ENCODE assay signal across 9 mouse cellular contexts in the genomic region with DNA sequence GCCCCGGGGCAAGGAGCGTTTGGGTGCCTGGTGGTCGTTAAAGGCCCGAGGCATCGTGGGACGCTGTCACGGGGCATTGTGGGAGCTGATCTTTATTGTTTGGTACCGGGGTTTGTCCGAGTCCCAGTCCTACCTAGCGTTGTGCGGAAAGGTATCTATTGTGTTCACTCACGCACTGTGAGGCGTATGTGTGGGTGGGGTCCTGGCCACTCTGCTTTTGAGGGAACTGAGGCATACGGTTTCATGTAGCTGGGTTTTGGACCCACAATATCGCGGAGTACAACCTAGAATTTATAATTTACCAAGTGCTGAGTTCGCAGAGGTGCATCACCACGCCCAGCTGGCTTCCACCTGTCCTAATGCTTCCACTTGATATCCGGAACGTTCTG. TPM values are rescaled to one million over a fixed set of nuclear protein-coding genes. Genes with fewer than 3 reads are reported as not detected.
A peak's percentile ranks its signal among the peaks of the same experiment; 100 is the strongest.
DNase-seq lines count a peak whose midpoint lies in the region; ATAC-seq and TF ChIP-seq lines count a peak whose summit lies in the region.
"Had no signal": no experiment of that assay in that cellular context is flagged by ENCODE, and none has a peak within 500 bp of the region (broad histone marks: within the 10 kb centered on the region; RNA-seq: fewer than 3 reads in every experiment).

No protein-coding gene starts in this region.

- WGBS in heart, embryonic 13.5 days, result 2% methylated on average over 20 of the region's 20 CpGs
- WGBS in hindbrain, embryonic 10.5 days, result 2% methylated on average over 20 of the region's 20 CpGs
- WGBS in macrophage (ENCODE audit: missing documents), result 5% methylated on average over 20 of the region's 20 CpGs

- H3K4me3 ChIP-seq in heart, embryonic 13.5 days, result peak overlapping the region; percentile 76
- peak overlapping the region; percentile 74 to 86 for H3K4me3 ChIP-seq in MEL (ENCODE audit: control insufficient read depth in 1 of 2, insufficient read depth in 1 of 2, low read depth in 2 of 2, low read length in 2 of 2)
- peak overlapping the region; percentile 77 for H3K4me3 ChIP-seq in hindbrain, embryonic 10.5 days
- peak overlapping the region; percentile 58 for H3K4me3 ChIP-seq in macrophage (ENCODE audit: inconsistent target)

- peak overlapping the region; percentile 88 for H3K4me2 ChIP-seq in heart, embryonic 13.5 days

- peaks cover 11% of the 10 kb centered on the region for H3K79me2 ChIP-seq in MEL (ENCODE audit: control insufficient read depth, insufficient read depth, low read length, poor library complexity)
- H3K79me2 ChIP-seq in macrophage (ENCODE audit: inconsistent target), result no peaks in the 10 kb centered on the region

- H3K9me3 ChIP-seq in heart, embryonic 13.5 days, result no peaks in the 10 kb centered on the region
- H3K9me3 ChIP-seq in MEL (replicated peaks; ENCODE audit: insufficient read depth, low read length), result no peaks in the 10 kb centered on the region
- H3K9me3 ChIP-seq in hindbrain, embryonic 10.5 days, result no peaks in the 10 kb centered on the region

- TF ChIP-seq CTCF in MEL (IDR thresholded peaks at IDR 0.05 in 2 of 3, conservative IDR thresholded peaks at IDR 0.05 in 1 of 3; ENCODE audit: control insufficient read depth in 1 of 3, insufficient read depth in 1 of 3, low read depth in 2 of 3, low read length in 3 of 3, poor library complexity in 1 of 3, severe bottlenecking in 1 of 3), result no peak

- TF ChIP-seq RAD21 in MEL (IDR thresholded peaks at IDR 0.05; ENCODE audit: low read depth, low read length), result no peak

- H3K9ac ChIP-seq in heart, embryonic 13.5 days, result peak overlapping the region; percentile 95
- H3K9ac ChIP-seq in MEL (ENCODE audit: control insufficient read depth, low read depth, low read length, poor library complexity, severe bottlenecking), result peak overlapping the region; percentile 80

- intact Hi-C loops in heart, postnatal 25 days (cut with DNase I), result loop anchor here (2.0 kb wide), 1 partner anchor 23 kb away; a partner anchor contains a TSS

- H3K36me3 ChIP-seq in heart, embryonic 13.5 days, result peaks cover 3% of the 10 kb centered on the region
- peaks cover 0 to 9% of the 10 kb centered on the region in 2 experiments; a peak in 2 of 4 replicates for H3K36me3 ChIP-seq in MEL (ENCODE audit: control insufficient read depth in 1 of 2, insufficient read depth in 2 of 2, low read length in 2 of 2)
- peaks cover 36% of the 10 kb centered on the region for H3K36me3 ChIP-seq in hindbrain, embryonic 10.5 days
- H3K36me3 ChIP-seq in macrophage (ENCODE audit: inconsistent target), result no peaks in the 10 kb centered on the region

- no peak for TF ChIP-seq EP300 in MEL (IDR thresholded peaks at IDR 0.05; ENCODE audit: low read depth in 1 of 2, low read length in 2 of 2)

- DNase-seq in heart, postnatal 25 days (ENCODE audit: low spot score), result no peak
- no peak for DNase-seq in MEL (ENCODE audit: low read depth, low spot score)
- no peak for DNase-seq in hindbrain, embryonic 10.5 days (ENCODE audit: low spot score)
- DNase-seq in urinary bladder, adult 18-20 months (ENCODE audit: low spot score in 2 of 2), result no peak
- no peak for DNase-seq in spleen, postnatal 14 days (ENCODE audit: low spot score in 2 of 2)
- DNase-seq in adrenal gland, adult 8-10 months, result no peak

- H3K4me1 ChIP-seq in heart, embryonic 13.5 days, result peaks cover 37% of the 10 kb centered on the region
- peaks cover 2 to 13% of the 10 kb centered on the region in 2 experiments; a peak in 3 of 4 replicates for H3K4me1 ChIP-seq in MEL (ENCODE audit: control insufficient read depth in 1 of 2, insufficient read depth in 2 of 2, low read length in 2 of 2)
- H3K4me1 ChIP-seq in hindbrain, embryonic 10.5 days (replicated peaks), result peaks cover 49% of the 10 kb centered on the region

- peak overlapping the region; percentile 99 for H3K27ac ChIP-seq in heart, embryonic 13.5 days (replicated peaks)
- peak overlapping the region; percentile 72 for H3K27ac ChIP-seq in MEL (ENCODE audit: control insufficient read depth, low read depth, low read length)
- H3K27ac ChIP-seq in hindbrain, embryonic 10.5 days, result peak overlapping the region; percentile 100
- no peak overlapping the region for H3K27ac ChIP-seq in macrophage

- TF ChIP-seq POLR2A in MEL (IDR thresholded peaks at IDR 0.05; ENCODE audit: control insufficient read depth in 1 of 2, insufficient read depth in 1 of 2, low read depth in 1 of 2, low read length in 2 of 2, poor library complexity in 1 of 2), result 0 out of 4 replicates have a peak, but pooled peaks of 1 of the 2 experiments have one; percentile 8

- peaks cover 17% of the 10 kb centered on the region for H3K27me3 ChIP-seq in heart, embryonic 13.5 days (replicated peaks)
- H3K27me3 ChIP-seq in MEL (ENCODE audit: control insufficient read depth in 1 of 2, insufficient read depth in 2 of 2, low read length in 2 of 2), result no peaks in the 10 kb centered on the region
- peaks cover 7% of the 10 kb centered on the region; the same call in 1 of the 2 replicates for H3K27me3 ChIP-seq in hindbrain, embryonic 10.5 days (ENCODE audit: insufficient read depth, poor library complexity, severe bottlenecking)

- ATAC-seq in heart, embryonic 13.5 days (ENCODE audit: extremely low read depth, insufficient number of reproducible peaks, low FRiP score, low TSS enrichment), result no peak

RNA-seq across cellular contexts. Expression of a gene that starts 0.9 kb away (rescaled TPM):
- 32.9 and 36.7 TPM in 2 replicates for polyA plus RNA-seq in heart, embryonic 13.5 days (2015; fragmentation: Nextera tagmentation; extraction: Ambion mirVana)
- 10 to 100 TPM; 15.1 to 15.6 TPM for total RNA-seq in heart, postnatal 25 days (2021)
- total RNA-seq in MEL (2012; rRNA removed), result 10.3 and 12.4 TPM in 2 replicates
- polyA plus RNA-seq in MEL (2012; ENCODE audit: insufficient read depth in 1 of 2, insufficient read length in 2 of 2, low read depth in 1 of 2, low replicate concordance in 2 of 2, missing spikeins in 1 of 2), result 10 to 100 TPM in 1 of 2 experiments, not detected in 1; 16.4 TPM
- polyA plus RNA-seq in hindbrain, embryonic 10.5 days (2016; fragmentation: Nextera tagmentation; extraction: Ambion mirVana), result 109 and 150 TPM in 2 replicates
- total RNA-seq in macrophage (2018; cell fraction: chromatin; rRNA removed), result 1 to 10 TPM in 1 of 26 experiments, not detected in 25; 1.2 TPM
- 1 to 10 TPM in 14 of 26 experiments, under 1 TPM in 12; 0.43 to 1.7 (median 1.1) TPM for total RNA-seq in macrophage (2018; cell fraction: cytosol; rRNA removed)
- total RNA-seq in macrophage (2018; cell fraction: nucleus; rRNA removed), result 1 to 10 TPM in 5 of 26 experiments, under 1 TPM in 7, not detected in 14; 0.40 to 2.2 (median 0.87) TPM
- 0.60 to 3.0 TPM (median 0.77 TPM) in 3 replicates for polyA plus RNA-seq in macrophage (2018)
- total RNA-seq in adrenal gland, adult 8-10 months (2022), result 1 to 10 TPM; 4.9 to 7.3 (median 5.6) TPM

RNA-seq across cellular contexts. Expression of a gene that starts 4.5 kb away (rescaled TPM):
- 0.17 and 0.18 TPM in 2 replicates for polyA plus RNA-seq in heart, embryonic 13.5 days (2015; fragmentation: Nextera tagmentation; extraction: Ambion mirVana)
- not detected for total RNA-seq in heart, postnatal 25 days (2021)
- total RNA-seq in MEL (2012; rRNA removed), result not detected in 2 replicates
- polyA plus RNA-seq in MEL (2012; ENCODE audit: insufficient read depth in 1 of 2, insufficient read length in 2 of 2, low read depth in 1 of 2, low replicate concordance in 2 of 2, missing spikeins in 1 of 2), result under 1 TPM in 1 of 2 experiments, not detected in 1; 0.13 TPM
- 1.1 TPM in 2 replicates for polyA plus RNA-seq in hindbrain, embryonic 10.5 days (2016; fragmentation: Nextera tagmentation; extraction: Ambion mirVana)
- total RNA-seq in macrophage (2018; cell fraction: chromatin; rRNA removed), result not detected
- total RNA-seq in macrophage (2018; cell fraction: cytosol; rRNA removed), result not detected
- not detected for total RNA-seq in macrophage (2018; cell fraction: nucleus; rRNA removed)
- polyA plus RNA-seq in macrophage (2018), result not detected in 3 replicates
- not detected for total RNA-seq in adrenal gland, adult 8-10 months (2022)
- total RNA-seq: layer of hippocampus, postnatal 14 days had no signal

RNA-seq across cellular contexts. Expression of a gene that starts 22.8 kb away (rescaled TPM):
- polyA plus RNA-seq in heart, embryonic 13.5 days (2015; fragmentation: Nextera tagmentation; extraction: Ambion mirVana), result 4.6 and 5.6 TPM in 2 replicates
- 10 to 100 TPM; 15.7 to 18.2 TPM for total RNA-seq in heart, postnatal 25 days (2021)
- 3.6 and 4.7 TPM in 2 replicates for total RNA-seq in MEL (2012; rRNA removed)
- polyA plus RNA-seq in MEL (2012; ENCODE audit: insufficient read depth in 1 of 2, insufficient read length in 2 of 2, low read depth in 1 of 2, low replicate concordance in 2 of 2, missing spikeins in 1 of 2) (1 to 10 TPM in 1 of 2 experiments, not detected in 1; 5.8 TPM), macrophage (2018) (6.1 to 11.9 TPM (median 11.5 TPM) in 3 replicates)
- 10.7 and 14.9 TPM in 2 replicates for polyA plus RNA-seq in hindbrain, embryonic 10.5 days (2016; fragmentation: Nextera tagmentation; extraction: Ambion mirVana)
- 10 to 100 TPM in 25 of 26 experiments, 1 to 10 TPM in 1; 9.0 to 73.6 (median 20.9) TPM for total RNA-seq in macrophage (2018; cell fraction: chromatin; rRNA removed)
- total RNA-seq in macrophage (2018; cell fraction: cytosol; rRNA removed), result 10 to 100 TPM in 24 of 26 experiments, 1 to 10 TPM in 2; 9.6 to 32.9 (median 16.6) TPM
- 10 to 100 TPM; 12.8 to 62.2 (median 27.3) TPM for total RNA-seq in macrophage (2018; cell fraction: nucleus; rRNA removed)
- 10 to 100 TPM; 26.7 to 30.9 (median 27.8) TPM for total RNA-seq in adrenal gland, adult 8-10 months (2022)

RNA-seq across cellular contexts. Expression of a gene that starts 25.9 kb away (rescaled TPM):
- polyA plus RNA-seq in heart, embryonic 13.5 days (2015; fragmentation: Nextera tagmentation; extraction: Ambion mirVana), result 0.60 and 0.80 TPM in 2 replicates
- 10 to 100 TPM; 13.1 to 13.9 TPM for total RNA-seq in heart, postnatal 25 days (2021)
- total RNA-seq in MEL (2012; rRNA removed), result 0.12 and 0.16 TPM in 2 replicates
- under 1 TPM in 1 of 2 experiments, not detected in 1; 0.38 TPM for polyA plus RNA-seq in MEL (2012; ENCODE audit: insufficient read depth in 1 of 2, insufficient read length in 2 of 2, low read depth in 1 of 2, low replicate concordance in 2 of 2, missing spikeins in 1 of 2)
- 12.1 and 38.6 TPM in 2 replicates for polyA plus RNA-seq in hindbrain, embryonic 10.5 days (2016; fragmentation: Nextera tagmentation; extraction: Ambion mirVana)
- under 1 TPM in 1 of 26 experiments, not detected in 25; 0.66 TPM for total RNA-seq in macrophage (2018; cell fraction: chromatin; rRNA removed)
- under 1 TPM in 5 of 26 experiments, not detected in 21; 0.05 to 0.43 (median 0.12) TPM for total RNA-seq in macrophage (2018; cell fraction: cytosol; rRNA removed)
- total RNA-seq in macrophage (2018; cell fraction: nucleus; rRNA removed), result 1 to 10 TPM in 1 of 26 experiments, under 1 TPM in 2, not detected in 23; 0.20 to 2.1 (median 0.36) TPM
- polyA plus RNA-seq in macrophage (2018), result not detected in 3 replicates
- total RNA-seq in adrenal gland, adult 8-10 months (2022), result 1 to 10 TPM; 3.1 to 4.7 (median 4.1) TPM

RNA-seq across cellular contexts. Expression of a gene that starts 38.2 kb away (rescaled TPM):
- not detected in 2 replicates for polyA plus RNA-seq in heart, embryonic 13.5 days (2015; fragmentation: Nextera tagmentation; extraction: Ambion mirVana)
- total RNA-seq in heart, postnatal 25 days (2021), result not detected
- total RNA-seq in MEL (2012; rRNA removed), result not detected in 2 replicates
- not detected for polyA plus RNA-seq in MEL (2012; ENCODE audit: insufficient read depth in 1 of 2, insufficient read length in 2 of 2, low read depth in 1 of 2, low replicate concordance in 2 of 2, missing spikeins in 1 of 2)
- polyA plus RNA-seq in hindbrain, embryonic 10.5 days (2016; fragmentation: Nextera tagmentation; extraction: Ambion mirVana), result 0.26 TPM in 1 of 2 replicates, not detected in the other
- not detected for total RNA-seq in macrophage (2018; cell fraction: chromatin; rRNA removed)
- not detected for total RNA-seq in macrophage (2018; cell fraction: cytosol; rRNA removed)
- total RNA-seq in macrophage (2018; cell fraction: nucleus; rRNA removed), result not detected
- not detected in 3 replicates for polyA plus RNA-seq in macrophage (2018)
- not detected for total RNA-seq in adrenal gland, adult 8-10 months (2022)
- total RNA-seq: layer of hippocampus, postnatal 14 days had no signal
